Mouse (Mus musculus) neural tube, embryonic 15.5 days (tissue): ENCODE data around the gene Tnrc6b. TPM values are rescaled to one million over a fixed set of nuclear protein-coding genes. Genes with fewer than 3 reads are reported as not detected.

Experiments used
- ATAC-seq: fragments of 200-750 bp; cut with Nextera tagmentation; 2 replicates; pipeline ENCODE4 v1.8.0; 2017; ENCODE audit warnings: mild to moderate bottlenecking, moderate TSS enrichment, moderate library complexity; ENCODE audit not compliant: low FRiP score
- H3K27ac ChIP-seq: fragments of 300-500 bp; sonication (generic); replicated peaks from 2 replicates; pipeline ENCODE4 v1.5.1; 2015; ENCODE audit warnings: mild to moderate bottlenecking, inconsistent platforms
- H3K27me3 ChIP-seq: fragments of 300-500 bp; sonication (generic); replicated peaks from 2 replicates; pipeline ENCODE4 v1.6.1; 2015; ENCODE audit warnings: inconsistent platforms
- H3K36me3 ChIP-seq: fragments of 300-500 bp; sonication (generic); 2 replicates; pipeline ENCODE4 v1.6.1; 2015; ENCODE audit warnings: inconsistent platforms
- H3K4me1 ChIP-seq: fragments of 300-500 bp; sonication (generic); 2 replicates; pipeline ENCODE4 v1.6.1; 2015; ENCODE audit warnings: inconsistent platforms
- H3K4me2 ChIP-seq: fragments of 300-500 bp; sonication (generic); 2 replicates; pipeline ENCODE4 v1.6.1; 2015; ENCODE audit warnings: inconsistent platforms, mild to moderate bottlenecking, moderate library complexity
- H3K4me3 ChIP-seq: fragments of 300-500 bp; sonication (generic); replicated peaks from 2 replicates; pipeline ENCODE4 v1.5.1; 2015; ENCODE audit warnings: mild to moderate bottlenecking, inconsistent platforms
- H3K9ac ChIP-seq: fragments of 300-500 bp; sonication (generic); replicated peaks from 2 replicates; pipeline ENCODE4 v1.6.1; 2015; ENCODE audit warnings: mild to moderate bottlenecking, inconsistent platforms
- H3K9me3 ChIP-seq: fragments of 300-500 bp; sonication (generic); replicated peaks from 2 replicates; pipeline ENCODE4 v1.6.1; 2016; ENCODE audit warnings: inconsistent platforms
- WGBS: fragments of 180-500 bp; shearing (Covaris S2); methylation state at CpG from one replicate; pipeline ENCODE4 v1.1.7; 2015; ENCODE audit warnings: mixed read lengths; 5-methylcytosine and 5-hydroxymethylcytosine counted together
- polyA plus RNA-seq: library from polyadenylated mRNA; unstranded; fragments of >200 nt; fragmentation: Nextera tagmentation; extraction: Ambion mirVana; gene quantifications from 2 replicates; pipeline ENCODE4 v1.2.1, GENCODE M21; 2015

Tnrc6b gene
- polyA plus RNA-seq, 1 experiment from 2014 or later: 33.2 TPM

DNA sequence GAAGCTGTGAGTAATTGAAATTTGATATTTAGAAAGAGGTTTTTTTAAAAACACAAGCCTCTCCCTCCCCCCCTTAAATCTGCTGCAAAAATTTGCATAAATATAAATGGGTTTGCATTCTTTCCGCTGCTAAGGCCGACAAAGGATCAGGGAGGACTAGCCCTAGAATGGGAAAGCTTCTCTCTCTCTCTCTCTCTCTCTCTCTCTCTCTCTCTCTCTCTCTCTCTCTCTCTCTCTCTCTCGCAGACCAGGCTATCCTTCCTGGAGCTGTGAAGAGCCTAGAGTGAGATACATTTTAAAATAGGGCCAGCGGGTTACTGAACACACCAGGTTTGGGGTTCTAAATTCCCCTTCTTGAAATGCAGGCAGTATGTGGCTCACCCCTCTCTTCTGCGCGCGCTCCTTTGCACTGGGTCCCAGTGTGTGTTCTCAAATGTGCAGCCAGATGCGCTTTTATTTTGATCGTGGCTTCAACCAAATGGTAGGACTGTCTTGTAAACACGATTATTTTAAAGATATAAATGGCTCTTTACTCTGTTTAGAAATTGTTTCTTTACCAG is 88.0 kb downstream of the Tnrc6b start:
- peak overlapping the region; percentile 55 for H3K4me3 ChIP-seq
- peak overlapping the region; percentile 67 for H3K9ac ChIP-seq
- no peaks in the 10 kb centered on the region for H3K36me3 ChIP-seq
- no peaks in the 10 kb centered on the region for H3K9me3 ChIP-seq
- peak overlapping the region; percentile 90 for H3K27ac ChIP-seq
- H3K4me2 ChIP-seq: peak overlapping the region; percentile 80
- under 1% methylated on average over 10 of the region's 10 CpGs for WGBS
- ATAC-seq: peak; percentile 46
- no peaks in the 10 kb centered on the region for H3K27me3 ChIP-seq
- H3K4me1 ChIP-seq: peaks cover 47% of the 10 kb centered on the region

GRCm38 (mm10) chr15:80799634-80800137 is 88.6 kb downstream of the Tnrc6b start:
- Histone ChIP-seq H3K4me3 (peak overlapping the region; percentile 55), H3K4me2 (peak overlapping the region; percentile 80), H3K9me3 (no peaks in the 10 kb centered on the region), H3K27me3 (no peaks in the 10 kb centered on the region), H3K36me3 (no peaks in the 10 kb centered on the region), H3K9ac (peak overlapping the region; percentile 67), H3K4me1 (peaks cover 52% of the 10 kb centered on the region), H3K27ac (peak overlapping the region; percentile 90)
- WGBS: under 1% methylated on average over 10 of the region's 10 CpGs
- ATAC-seq: peak; percentile 65

DNA sequence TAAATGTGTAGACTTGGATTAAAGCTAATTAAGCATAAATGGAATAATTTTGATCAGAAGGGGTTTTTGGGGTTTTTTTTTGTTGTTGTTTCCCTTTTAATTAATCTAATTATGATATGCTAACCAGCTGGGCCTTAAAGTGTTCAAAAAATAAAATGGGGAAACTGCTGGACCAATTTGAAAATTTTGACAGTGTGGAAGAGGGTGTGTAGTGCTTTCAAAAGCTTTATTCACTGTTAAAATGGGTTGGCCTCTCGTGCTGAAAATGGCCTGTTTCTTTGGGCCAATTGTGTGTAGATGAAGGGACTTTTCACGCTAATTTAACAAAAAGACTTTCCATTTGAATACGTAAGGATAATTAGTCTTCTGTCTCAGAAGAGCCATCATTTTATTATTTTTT is 89.1 kb downstream of the Tnrc6b start:
- no peaks in the 10 kb centered on the region for H3K9me3 ChIP-seq
- H3K36me3 ChIP-seq: no peaks in the 10 kb centered on the region
- peak overlapping the region; percentile 80 for H3K4me2 ChIP-seq
- peaks cover 55% of the 10 kb centered on the region for H3K4me1 ChIP-seq
- WGBS: 4% methylated on average over 3 of the region's 3 CpGs
- no peaks in the 10 kb centered on the region for H3K27me3 ChIP-seq
- H3K4me3 ChIP-seq: peak overlapping the region; percentile 55
- no peak for ATAC-seq
- H3K27ac ChIP-seq: peak overlapping the region; percentile 90; the same call in 1 of the 2 replicates
- H3K9ac ChIP-seq: peak overlapping the region; percentile 67; the same call in 1 of the 2 replicates

DNA sequence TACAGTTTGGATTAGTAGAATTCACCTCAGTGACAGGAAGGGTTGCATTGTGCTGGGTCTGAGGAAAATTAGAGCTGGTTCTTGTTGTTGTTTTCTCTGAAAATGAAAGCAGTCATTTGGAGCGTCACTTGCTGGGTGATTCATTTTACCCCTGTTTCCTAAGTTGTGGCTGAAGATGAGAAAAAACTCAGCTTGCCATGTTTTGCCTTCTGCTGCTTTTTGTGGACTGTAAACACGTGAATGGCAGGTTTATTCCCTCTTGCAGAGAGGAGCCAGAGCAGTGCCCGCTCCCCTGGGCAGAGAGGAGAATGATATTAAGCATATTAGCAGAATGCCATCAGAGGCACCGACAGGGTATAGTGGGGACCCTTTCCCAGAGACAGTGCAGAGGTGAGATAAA is 89.7 kb downstream of the Tnrc6b start:
- peak overlapping the region; percentile 55 for H3K4me3 ChIP-seq
- 8% methylated on average over 4 of the region's 4 CpGs for WGBS
- no peaks in the 10 kb centered on the region for H3K9me3 ChIP-seq
- no peaks in the 10 kb centered on the region for H3K27me3 ChIP-seq
- peaks cover 55% of the 10 kb centered on the region for H3K4me1 ChIP-seq
- H3K27ac ChIP-seq: peak overlapping the region; percentile 49
- peak overlapping the region; percentile 67 for H3K9ac ChIP-seq
- H3K36me3 ChIP-seq: no peaks in the 10 kb centered on the region
- no peak for ATAC-seq
- peak overlapping the region; percentile 80 for H3K4me2 ChIP-seq

DNA sequence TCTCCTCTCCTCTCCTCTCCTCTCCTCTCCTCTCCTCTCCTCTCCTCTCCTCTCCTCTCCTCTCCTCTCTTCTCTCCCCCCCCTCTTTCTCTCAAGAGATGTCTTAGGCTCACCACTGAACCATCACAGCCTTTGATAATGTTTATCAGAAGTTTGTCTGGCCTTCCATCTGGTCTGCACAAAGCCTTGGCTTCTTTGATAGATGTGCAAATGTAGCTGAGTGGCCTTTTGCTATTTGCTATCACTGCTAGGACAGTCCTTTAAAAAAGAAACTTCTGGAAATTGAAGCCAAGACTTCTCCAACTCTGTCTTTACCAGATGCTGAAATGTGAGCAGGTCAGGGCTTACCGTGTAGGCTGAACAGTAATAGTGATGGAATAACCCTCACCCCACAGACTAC is 90.5 kb downstream of the Tnrc6b start:
- Histone ChIP-seq H3K27me3 (no peaks in the 10 kb centered on the region), H3K4me3 (0 out of 2 replicates have a peak overlapping the region, but pooled peaks have one; percentile 10), H3K9me3 (no peaks in the 10 kb centered on the region), H3K36me3 (no peaks in the 10 kb centered on the region), H3K4me1 (peaks cover 56% of the 10 kb centered on the region), H3K4me2 (peak overlapping the region; percentile 80), H3K9ac (no peak overlapping the region), H3K27ac (no peak overlapping the region)
- no peak for ATAC-seq
- 37% methylated on average over 1 of the region's 1 CpGs for WGBS

- Histone ChIP-seq H3K27me3 (no peaks in the 10 kb centered on the region), H3K4me1 (peaks cover 43% of the 10 kb centered on the region)
- WGBS: 86% methylated on average over 5 of the region's 5 CpGs
Measured at GRCm38 (mm10) chr15:80807162-80807561, 96.0 kb downstream of the Tnrc6b start.

DNA sequence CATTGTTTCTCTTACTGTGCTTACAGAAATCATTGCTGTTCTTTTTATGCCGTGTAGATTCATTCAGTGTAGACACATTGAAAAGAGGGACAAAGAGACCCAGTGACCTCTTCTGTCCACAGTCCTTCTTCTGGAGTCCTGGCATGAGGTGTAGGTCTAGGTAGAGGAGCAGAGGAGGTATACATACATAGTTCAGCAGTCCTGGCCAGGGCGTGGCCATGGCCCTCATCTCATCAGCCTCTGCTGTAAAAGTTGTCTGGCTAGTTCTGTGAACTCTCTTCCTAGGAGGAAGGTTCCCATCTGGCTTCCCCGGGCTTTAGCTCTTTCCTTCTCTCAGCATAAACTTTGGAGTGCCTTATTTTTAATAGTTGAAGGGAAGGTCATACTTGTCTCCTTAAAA is 99.1 kb downstream of the Tnrc6b start:
- Histone ChIP-seq H3K27ac (no peak overlapping the region), H3K27me3 (no peaks in the 10 kb centered on the region), H3K36me3 (no peaks in the 10 kb centered on the region), H3K4me3 (no peak overlapping the region), H3K9me3 (no peaks in the 10 kb centered on the region), H3K4me2 (no peak overlapping the region), H3K9ac (no peak overlapping the region), H3K4me1 (peaks cover 17% of the 10 kb centered on the region)
- no peak for ATAC-seq
- WGBS: 91% methylated on average over 3 of the region's 3 CpGs

More at GRCm38 (mm10) chr15:80807162-80807561, 96.0 kb downstream of the Tnrc6b start:
- Histone ChIP-seq H3K4me2 (no peak overlapping the region), H3K27ac (no peak overlapping the region), H3K9ac (no peak overlapping the region), H3K4me3 (no peak overlapping the region), H3K36me3 (no peaks in the 10 kb centered on the region), H3K9me3 (no peaks in the 10 kb centered on the region)
- ATAC-seq: no peak

DNA sequence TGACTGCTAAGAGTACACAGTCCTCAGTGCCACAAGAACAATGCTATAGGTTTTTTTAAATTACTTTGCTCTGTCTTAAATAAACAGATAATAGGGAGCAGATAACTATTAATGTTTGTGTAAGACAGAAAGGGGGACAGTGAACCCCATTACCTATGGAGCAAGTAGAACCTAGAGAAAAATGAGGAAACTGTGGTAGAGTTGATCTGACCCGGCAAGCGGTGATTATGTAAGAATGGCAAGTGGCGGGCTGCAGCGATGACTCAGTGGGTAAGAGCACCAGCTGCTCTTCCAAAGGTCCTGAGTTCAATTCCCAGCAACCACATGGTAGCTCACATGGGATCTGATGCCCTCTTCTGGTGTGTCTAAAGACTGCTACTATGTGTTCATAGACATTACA is 101.7 kb downstream of the Tnrc6b start:
- no peak for ATAC-seq
- no peaks in the 10 kb centered on the region for H3K36me3 ChIP-seq
- peaks cover under 1% of the 10 kb centered on the region for H3K4me1 ChIP-seq
- H3K27ac ChIP-seq: no peak overlapping the region
- no peaks in the 10 kb centered on the region for H3K9me3 ChIP-seq
- no peak overlapping the region for H3K4me2 ChIP-seq
- H3K9ac ChIP-seq: no peak overlapping the region
- WGBS: 90% methylated on average over 4 of the region's 4 CpGs
- no peak overlapping the region for H3K4me3 ChIP-seq
- H3K27me3 ChIP-seq: no peaks in the 10 kb centered on the region

GRCm38 (mm10) chr15:80814792-80815191 is 103.7 kb downstream of the Tnrc6b start:
- Histone ChIP-seq H3K9ac (no peak overlapping the region), H3K4me2 (no peak overlapping the region), H3K27me3 (no peaks in the 10 kb centered on the region), H3K27ac (no peak overlapping the region), H3K4me1 (peaks cover 8% of the 10 kb centered on the region), H3K9me3 (no peaks in the 10 kb centered on the region), H3K36me3 (no peaks in the 10 kb centered on the region), H3K4me3 (no peak overlapping the region)
- 89% methylated on average over 7 of the region's 7 CpGs for WGBS
- ATAC-seq: no peak

GRCm38 (mm10) chr15:80822276-80822675 is 111.2 kb downstream of the Tnrc6b start:
- Histone ChIP-seq H3K27ac (no peak overlapping the region; the same call in 1 of the 2 replicates), H3K36me3 (no peaks in the 10 kb centered on the region), H3K4me1 (peaks cover 17% of the 10 kb centered on the region), H3K9ac (no peak overlapping the region), H3K4me3 (no peak overlapping the region), H3K27me3 (no peaks in the 10 kb centered on the region), H3K9me3 (no peaks in the 10 kb centered on the region), H3K4me2 (no peak overlapping the region)
- ATAC-seq: no peak
- 0% methylated on average over 1 of the region's 1 CpGs for WGBS

DNA sequence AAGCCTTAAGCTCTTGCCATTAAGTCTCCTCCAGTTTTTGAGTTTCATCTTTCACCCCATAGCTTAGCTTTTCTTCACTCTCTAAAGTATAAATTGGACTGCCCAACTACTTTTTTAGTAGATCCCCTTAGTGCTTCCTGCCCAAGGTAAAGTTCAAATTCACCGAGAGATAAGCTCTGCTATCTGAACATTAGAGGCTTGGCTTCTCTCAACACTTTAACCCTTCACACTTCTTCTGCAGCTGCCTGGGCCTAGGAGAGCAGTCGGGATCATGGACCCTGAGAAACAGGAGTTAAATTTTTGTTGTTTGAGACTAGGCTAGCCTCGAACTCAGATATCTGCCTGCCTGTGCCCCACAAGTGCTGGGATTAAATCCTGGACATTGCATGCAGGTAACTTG is 120.1 kb downstream of the Tnrc6b start:
- Histone ChIP-seq H3K4me3 (no peak overlapping the region), H3K27ac (no peak overlapping the region), H3K36me3 (no peaks in the 10 kb centered on the region), H3K4me2 (no peak overlapping the region), H3K9me3 (no peaks in the 10 kb centered on the region), H3K27me3 (no peaks in the 10 kb centered on the region), H3K9ac (no peak overlapping the region), H3K4me1 (peaks cover 28% of the 10 kb centered on the region)
- no peak for ATAC-seq
- 91% methylated on average over 3 of the region's 3 CpGs for WGBS

DNA sequence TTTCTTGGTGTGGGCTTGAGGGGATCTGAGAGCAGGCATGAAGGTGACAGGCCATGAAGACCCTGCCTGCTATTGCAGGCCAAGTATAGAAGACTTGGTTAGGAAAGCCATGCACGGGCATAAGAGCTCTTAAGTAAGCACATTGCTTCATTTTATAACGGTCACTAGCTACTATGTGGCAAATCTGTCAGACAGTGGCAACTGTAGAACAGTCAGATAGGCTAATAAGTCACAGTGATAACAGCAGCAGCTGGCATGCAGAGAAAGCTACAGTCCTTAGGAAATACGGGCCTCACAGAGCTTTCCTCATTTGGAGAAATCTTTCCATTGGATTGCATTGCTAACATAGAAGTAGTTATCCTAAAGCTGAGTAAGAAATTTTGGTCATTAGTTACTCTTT is 121.7 kb downstream of the Tnrc6b start:
- no peak overlapping the region for H3K9ac ChIP-seq
- H3K4me3 ChIP-seq: no peak overlapping the region
- no peaks in the 10 kb centered on the region for H3K9me3 ChIP-seq
- peaks cover 35% of the 10 kb centered on the region for H3K4me1 ChIP-seq
- no peak overlapping the region for H3K4me2 ChIP-seq
- no peaks in the 10 kb centered on the region for H3K36me3 ChIP-seq
- WGBS: 48% methylated on average over 3 of the region's 3 CpGs
- H3K27me3 ChIP-seq: no peaks in the 10 kb centered on the region
- no peak overlapping the region for H3K27ac ChIP-seq
- no peak for ATAC-seq
